Mouse (Mus musculus) mouse trophoblast stem cell (cell line): ENCODE data around the gene Ppp1r18.

Experiments used
- in situ Hi-C, 2 experiments: fragments of 300-500 bp; cut with MseI, MboI; formaldehyde crosslinking; loops; 2 replicates in 1 of 2; 3 replicates in 1 of 2; pipeline ENCODE4 v1.15.1; 2025

The Ppp1r18 gene

DNA sequence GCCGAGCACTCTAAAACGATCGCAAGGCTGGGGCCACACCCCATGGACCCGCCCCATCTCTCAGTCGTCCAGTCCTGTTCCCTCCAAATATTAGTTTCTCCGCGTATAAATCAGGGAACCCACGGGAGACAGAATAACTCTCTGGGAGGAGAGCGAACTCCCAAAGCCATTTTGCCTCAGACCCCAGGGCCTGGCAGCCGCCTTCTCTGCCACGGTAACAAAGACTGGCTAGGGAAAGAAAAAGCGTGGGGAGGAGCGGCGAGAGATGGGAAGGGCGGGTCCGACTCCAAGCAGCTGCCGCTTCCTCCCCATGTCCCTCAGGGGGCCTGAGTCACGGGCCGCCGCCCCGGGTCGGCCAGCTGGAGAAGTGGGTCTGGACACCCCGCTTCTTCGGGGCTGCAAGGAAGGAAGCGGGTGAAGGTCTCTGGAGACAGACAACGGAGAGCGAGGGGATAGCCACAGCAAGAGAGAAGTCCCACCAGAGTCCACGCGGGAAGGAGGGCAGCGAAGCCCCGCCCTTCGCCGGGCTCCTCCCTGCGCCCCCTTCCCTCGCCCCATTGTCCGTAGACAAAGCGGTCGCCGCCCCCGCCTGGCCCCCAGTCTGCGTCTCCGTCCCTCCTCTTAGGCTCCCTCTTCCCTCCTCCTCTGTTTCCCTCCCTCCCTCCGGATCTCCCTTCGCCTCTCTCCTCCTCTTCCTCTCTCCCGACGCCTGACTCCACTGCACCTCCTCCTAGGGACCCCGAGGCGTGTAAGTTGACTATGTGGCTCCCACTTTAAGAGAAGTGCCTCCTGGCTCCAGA, at the start of gene Ppp1r18:
Ppp1r18 (plus strand) TSS at position 113 of the 800 bp plus-strand sequence.
- in situ Hi-C loops = no loop called here

DNA sequence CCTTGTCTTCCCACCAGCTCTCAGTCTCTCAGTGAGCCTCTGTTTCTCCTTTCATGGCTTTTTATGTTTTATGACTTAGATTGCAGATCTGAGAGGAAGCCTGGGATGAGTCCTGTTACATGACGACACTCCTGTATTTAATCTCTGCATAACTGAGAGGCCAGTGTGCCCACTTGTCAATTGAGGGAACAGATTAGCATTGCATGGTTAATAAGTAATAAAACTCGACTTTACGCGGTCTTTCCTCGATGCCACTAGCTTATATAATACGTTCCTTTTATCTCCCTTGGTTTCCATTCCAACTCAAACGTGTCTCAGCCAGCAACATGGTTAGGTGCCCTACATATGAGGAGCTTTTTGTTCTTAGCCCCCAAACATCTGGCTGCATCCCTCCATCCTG, 49.6 kb upstream of the Ppp1r18 start:
- in situ Hi-C loops = no loop called here

- in situ Hi-C loops = no loop called here
These were observed 48.7 kb upstream of the Ppp1r18 start for GRCm38 (mm10) chr17:35816686-35817085.

- in situ Hi-C loops = no loop called here
These were observed 48.2 kb upstream of the Ppp1r18 start for GRCm38 (mm10) chr17:35817226-35817625.

DNA sequence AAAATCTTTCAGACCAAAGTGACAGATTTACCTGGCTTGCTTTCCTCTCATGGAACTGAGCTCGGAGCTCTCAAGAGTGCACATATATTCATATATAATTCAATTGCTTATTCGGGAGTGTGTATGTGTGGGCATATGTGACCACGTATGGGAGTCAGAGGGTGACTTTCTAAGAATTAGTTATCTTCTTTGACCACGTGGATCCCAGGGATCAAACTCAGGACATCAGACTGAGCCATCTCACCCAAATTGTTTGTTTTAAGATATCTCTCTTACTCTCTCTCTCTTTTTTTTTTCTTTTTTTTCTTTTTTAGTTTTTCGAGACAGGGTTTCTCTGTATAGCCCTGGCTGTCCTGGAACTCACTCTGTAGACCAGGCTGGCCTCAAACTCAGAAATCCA, 45.3 kb upstream of the Ppp1r18 start:
- in situ Hi-C loops = no loop called here

DNA sequence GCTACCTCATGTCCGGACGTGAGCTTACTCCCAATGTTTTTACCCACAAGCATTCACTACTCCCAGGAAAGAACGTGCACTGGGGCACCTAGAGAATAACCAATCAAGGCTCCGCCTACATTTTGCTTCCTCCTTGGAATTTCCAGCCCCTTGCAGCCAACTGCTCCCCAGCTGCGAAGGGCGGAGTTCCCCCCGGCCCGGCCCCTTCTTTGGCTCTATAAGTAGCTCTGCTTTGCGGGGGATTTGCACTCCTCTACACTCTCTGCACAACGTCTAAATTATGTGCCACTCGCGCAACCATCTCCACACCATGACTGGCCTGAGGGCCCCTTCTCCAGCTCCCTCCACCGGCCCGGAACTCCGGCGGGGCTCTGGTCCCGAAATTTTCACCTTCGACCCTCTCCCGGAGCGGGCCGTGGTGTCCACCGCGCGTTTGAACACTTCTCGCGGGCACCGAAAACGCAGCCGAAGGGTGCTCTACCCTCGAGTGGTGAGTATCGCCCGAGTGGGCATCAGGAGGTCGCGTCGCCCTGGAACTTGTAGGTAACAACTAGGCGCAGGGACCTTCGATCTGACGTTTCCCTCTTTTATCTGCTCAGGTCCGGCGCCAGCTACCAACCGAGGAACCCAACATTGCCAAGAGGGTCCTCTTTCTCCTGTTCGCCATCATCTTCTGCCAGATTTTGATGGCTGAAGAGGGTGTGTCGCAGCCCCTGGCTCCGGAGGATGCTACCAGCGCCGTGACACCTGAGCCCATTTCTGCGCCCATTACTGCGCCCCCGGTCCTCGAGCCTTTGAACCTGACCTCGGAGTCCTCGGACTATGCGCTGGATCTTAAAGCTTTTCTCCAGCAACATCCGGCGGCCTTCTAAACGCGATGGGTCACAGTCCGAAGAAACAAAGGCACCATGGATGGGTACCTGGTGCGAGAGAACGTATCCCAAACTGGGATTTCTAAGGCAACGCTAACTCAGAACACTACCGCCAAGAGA, 43.7 kb upstream of the Ppp1r18 start, which contains the start of gene Ier3:
Ier3 (plus strand) TSS at position 246 of the 992 bp plus-strand sequence.
- in situ Hi-C loops = no loop called here

DNA sequence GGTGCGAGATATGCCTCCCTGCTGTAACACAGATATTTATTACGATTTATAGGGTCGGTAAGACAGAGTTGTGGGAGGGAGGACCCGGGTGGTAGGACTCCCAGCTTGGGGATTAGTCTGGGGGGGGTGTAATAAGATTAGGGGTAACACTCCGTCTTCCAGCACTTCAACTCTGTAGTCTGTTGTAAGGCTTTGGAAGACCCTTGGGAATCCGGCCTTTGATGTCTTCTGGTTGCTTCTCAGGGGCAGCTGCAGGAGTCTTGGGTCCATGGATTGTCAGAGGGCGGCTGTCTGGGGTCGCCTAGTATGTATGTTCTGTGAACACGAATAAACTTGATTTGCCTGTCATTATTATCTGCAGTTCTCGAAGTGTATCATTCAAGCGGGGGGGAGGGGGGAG, 42.8 kb upstream of the Ppp1r18 start:
- in situ Hi-C loops = no loop called here

DNA sequence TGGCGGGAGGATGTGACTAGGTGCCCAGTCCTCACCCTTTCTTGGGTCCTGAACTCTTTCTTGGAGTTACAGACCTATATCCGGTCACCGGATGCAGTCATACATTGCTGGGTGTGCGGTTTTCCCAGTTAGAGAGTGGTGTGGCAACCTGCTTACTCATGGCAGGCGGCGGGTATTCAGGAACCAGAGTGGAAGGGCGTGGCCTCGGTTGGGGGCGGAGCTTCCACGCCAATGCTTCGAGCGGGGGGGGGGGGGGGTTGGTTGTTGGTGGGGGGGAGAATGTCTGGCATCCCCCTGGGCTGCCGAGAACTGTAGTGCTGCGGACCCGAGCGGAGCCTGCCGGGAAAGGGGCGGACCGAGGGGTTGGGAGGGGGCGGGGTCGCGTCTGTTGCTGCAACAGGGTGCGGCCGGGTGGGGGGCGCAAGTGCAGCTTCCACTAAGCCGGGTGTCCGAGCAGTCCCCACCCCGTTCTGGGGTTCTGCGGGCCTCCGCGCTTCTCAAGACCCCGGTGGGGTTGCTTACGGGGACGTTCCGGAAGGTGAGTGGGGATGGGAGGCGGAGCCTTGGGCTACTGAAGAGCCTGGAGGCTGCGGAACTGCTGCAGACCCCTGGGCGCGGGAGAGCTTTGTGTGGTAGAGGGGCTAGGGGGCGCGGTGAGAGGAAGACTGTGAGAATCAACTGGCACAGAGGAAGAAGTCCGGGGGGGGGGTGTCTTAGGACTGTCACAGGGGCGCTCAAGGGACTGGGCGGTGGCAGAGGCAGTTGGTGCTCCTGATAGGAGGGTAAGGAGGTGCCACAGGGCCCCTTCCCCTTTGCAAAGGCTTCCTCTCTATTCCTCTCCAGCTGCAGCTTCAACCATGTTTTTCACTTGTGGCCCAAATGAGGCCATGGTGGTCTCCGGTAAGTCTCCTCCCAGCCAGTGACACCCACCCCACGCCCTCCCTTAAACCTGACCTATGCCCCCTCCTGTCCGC, 42.1 kb upstream of the Ppp1r18 start, which contains the start of gene Flot1:
Flot1 (plus strand) TSS at position 267 of the 974 bp plus-strand sequence.
- in situ Hi-C loops = no loop called here

- in situ Hi-C loops = no loop called here
These were observed 41.0 kb upstream of the Ppp1r18 start for GRCm38 (mm10) chr17:35824402-35824801.

DNA sequence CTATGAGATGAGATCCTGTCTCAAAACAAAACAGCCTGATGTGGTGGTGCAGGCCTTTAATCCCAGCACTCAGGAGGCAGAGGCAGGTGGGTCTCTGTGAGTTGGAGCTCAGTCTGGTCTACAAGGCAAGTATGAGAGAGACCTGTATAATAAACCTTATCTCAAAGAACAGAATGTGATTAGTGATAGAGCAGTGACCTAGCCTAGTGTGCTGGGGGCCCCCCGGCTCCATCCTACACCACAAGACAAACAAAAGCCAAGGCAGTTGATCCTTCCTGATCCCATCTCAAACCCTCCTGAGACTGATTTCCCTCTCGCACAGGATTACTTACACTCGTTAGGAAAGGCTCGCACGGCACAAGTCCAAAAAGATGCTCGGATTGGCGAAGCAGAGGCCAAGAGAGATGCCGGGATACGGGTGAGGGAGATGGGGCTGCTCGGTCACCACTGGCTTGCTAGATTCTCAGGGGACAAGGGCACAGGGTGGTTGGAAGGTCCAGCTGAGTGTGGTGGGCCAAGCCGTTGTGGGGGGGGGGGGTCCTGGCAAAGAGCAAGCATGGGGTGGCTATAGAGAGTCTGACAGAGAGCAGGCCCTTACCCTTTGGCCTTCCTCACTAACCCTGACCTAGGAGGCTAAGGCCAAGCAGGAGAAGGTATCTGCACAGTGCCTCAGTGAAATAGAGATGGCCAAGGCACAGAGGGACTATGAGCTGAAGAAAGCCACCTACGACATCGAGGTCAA, 40.1 kb upstream of the Ppp1r18 start:
- in situ Hi-C loops = no loop called here

DNA sequence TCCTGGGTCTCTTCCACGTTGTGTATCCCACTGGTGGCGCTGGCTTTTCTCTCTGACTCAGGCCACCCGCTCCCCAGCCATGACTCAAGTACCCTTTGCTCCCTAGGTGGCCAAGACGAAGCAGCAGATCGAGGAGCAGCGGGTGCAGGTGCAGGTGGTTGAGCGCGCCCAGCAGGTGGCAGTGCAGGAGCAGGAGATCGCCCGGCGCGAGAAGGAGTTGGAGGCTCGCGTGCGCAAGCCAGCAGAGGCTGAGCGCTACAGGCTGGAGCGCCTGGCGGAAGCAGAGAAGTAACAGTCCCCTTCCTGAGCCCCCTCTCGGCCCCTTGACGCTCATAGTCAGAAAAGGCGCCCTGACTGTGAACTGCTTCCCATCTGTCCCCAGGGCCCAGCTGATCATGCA, 35.7 kb upstream of the Ppp1r18 start:
- in situ Hi-C loops = loop anchor here (5.0 kb wide), 2 partner anchors 43 to 48 kb away; partner anchors contain the start of gene Dhx16 (in 1 of the 2)

- in situ Hi-C loops = loop anchor here (5.0 kb wide), 2 partner anchors 40 to 45 kb away; partner anchors contain the start of gene Dhx16 (in 1 of the 2)
These were observed 32.8 kb upstream of the Ppp1r18 start for GRCm38 (mm10) chr17:35832400-35833238.

DNA sequence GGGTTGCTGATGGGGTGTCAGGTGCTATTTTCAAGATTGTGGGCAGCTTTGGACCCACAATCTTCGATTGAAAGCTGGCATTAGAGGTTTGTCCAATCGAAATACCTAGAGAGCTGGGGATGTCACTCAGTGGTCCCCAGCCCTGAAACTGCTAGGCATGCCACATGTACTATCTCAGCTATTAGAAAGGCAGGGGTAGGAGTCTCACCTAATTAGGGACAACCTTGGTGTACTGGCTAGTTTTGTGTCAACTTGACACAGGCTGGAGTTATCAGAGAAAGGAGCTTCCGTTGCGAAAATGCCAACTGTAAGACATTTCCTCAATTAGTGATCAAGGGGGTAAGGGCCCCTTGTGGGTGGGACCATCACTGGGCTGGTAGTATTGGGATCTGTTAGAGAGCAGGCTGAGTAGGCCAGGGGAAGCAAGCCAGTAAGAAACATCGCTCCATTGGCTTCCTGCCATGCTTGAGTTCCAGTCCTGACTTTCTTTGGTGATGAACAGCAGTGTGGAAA, 32.1 kb upstream of the Ppp1r18 start:
- in situ Hi-C loops = loop anchor here (5.0 kb wide), 2 partner anchors 39 to 44 kb away; partner anchors contain the start of gene Dhx16 (in 1 of the 2)

- in situ Hi-C loops = loop anchor here (5.0 kb wide), 2 partner anchors 38 to 43 kb away; partner anchors contain the start of gene Dhx16 (in 1 of the 2)
These were observed 31.5 kb upstream of the Ppp1r18 start for GRCm38 (mm10) chr17:35833894-35834293.

DNA sequence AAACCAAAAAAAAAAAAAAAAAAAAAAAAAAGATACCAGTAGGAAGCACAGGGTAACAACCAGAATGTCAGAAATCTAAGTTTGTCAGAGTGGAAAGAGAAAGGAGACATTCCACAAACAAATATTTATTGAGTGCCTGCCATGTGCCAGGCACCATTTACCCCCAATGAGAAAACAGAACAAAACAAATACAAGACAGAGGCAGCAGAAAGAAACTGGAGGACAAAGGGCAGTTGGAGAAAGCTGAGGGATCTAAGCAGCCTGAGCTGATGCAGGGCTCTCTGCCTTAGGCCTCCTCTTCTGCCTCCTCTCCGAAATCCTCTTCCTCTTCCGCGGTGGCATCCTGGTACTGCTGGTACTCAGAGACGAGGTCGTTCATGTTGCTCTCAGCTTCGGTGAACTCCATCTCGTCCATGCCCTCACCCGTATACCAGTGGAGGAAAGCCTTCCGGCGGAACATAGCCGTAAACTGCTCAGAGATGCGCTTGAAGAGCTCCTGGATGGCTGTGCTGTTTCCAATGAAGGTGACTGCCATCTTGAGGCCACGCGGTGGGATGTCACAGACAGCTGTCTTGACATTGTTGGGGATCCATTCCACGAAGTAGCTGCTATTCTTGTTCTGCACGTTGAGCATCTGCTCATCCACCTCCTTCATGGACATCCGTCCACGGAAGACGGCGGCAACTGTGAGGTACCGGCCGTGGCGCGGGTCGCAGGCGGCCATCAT, 30.5 kb upstream of the Ppp1r18 start:
- in situ Hi-C loops = loop anchor here (5.0 kb wide), 2 partner anchors 37 to 42 kb away; partner anchors contain the start of gene Dhx16 (in 1 of the 2)

DNA sequence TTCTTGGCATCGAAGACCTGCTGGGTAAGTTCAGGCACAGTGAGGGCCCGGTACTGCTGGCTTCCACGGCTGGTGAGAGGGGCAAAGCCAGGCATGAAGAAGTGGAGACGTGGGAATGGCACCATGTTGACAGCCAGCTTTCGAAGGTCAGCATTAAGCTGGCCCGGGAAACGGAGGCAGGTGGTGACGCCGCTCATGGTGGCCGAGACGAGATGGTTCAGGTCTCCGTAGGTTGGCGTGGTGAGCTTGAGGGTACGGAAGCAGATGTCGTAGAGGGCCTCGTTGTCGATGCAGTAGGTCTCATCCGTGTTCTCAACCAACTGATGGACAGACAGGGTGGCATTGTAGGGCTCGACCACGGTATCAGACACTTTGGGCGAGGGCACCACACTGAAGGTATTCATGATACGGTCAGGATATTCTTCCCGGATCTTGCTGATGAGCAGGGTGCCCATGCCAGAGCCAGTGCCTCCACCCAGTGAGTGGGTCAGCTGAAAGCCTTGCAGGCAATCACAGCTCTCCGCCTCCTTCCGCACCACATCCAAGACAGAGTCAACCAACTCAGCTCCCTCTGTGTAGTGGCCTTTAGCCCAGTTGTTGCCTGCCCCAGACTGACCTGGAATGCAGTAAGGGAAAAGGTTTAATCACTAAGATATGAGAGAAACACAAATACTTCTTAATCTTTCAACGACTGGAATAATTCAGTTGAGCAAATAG, 29.8 kb upstream of the Ppp1r18 start:
- in situ Hi-C loops = no loop called here
